Mouse (Mus musculus) bone marrow macrophage, adult 2 months (primary cell): ENCODE results near the gene Kirrel2.

Source experiments
- CTCF ChIP-seq: IDR thresholded peaks from 2 replicates; pipeline ENCODE4 v1.5.1; 2012; ENCODE audit warnings: low read depth, mild to moderate bottlenecking, low read length, moderate library complexity
- POLR2A ChIP-seq: IDR thresholded peaks from 2 replicates; pipeline ENCODE4 v1.6.1; 2012; ENCODE audit warnings: mild to moderate bottlenecking, low read depth, low read length, borderline replicate concordance

DNA sequence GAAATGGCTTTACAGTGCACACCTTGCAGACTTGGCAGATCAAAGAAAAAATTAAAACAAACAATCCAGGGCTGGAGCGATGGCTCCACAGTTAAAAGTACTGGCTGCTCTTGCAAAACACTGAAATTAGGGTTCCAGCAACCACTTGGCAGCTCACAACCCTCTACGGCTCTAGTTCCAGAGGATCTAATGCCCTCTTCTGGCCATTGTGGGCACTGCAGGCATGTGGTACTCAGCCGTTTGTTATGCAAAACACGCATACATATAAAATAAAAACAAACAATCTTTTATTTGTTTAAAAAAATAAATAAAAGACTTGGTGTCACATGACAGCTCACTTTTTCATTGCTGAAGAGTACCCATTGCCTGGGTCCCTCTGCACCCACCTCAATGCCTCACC is 35.3 kb upstream of the Kirrel2 start:
- no peak for TF ChIP-seq POLR2A
- TF ChIP-seq CTCF = peak; percentile 83
